Mouse (Mus musculus): ENCODE data around the gene Bach2. TPM values are rescaled to one million over a fixed set of nuclear protein-coding genes. Genes with fewer than 3 reads are reported as not detected.

Bach2 gene
- total RNA-seq, 2 experiments from 2014 or later, result 20.8 to 25.8 TPM

GRCm38 (mm10) chr4:32342269-32342668 is 103.7 kb downstream of the Bach2 start:
- no peak overlapping the region for H3K27ac ChIP-seq
- intact Hi-C loops (cut with DNase I), result no loop called here
- peak; percentile 18 for TF ChIP-seq CTCF (IDR thresholded peaks at IDR 0.05)

GRCm38 (mm10) chr4:32343256-32344165 is 104.9 kb downstream of the Bach2 start:
- no peak overlapping the region; the same call in 1 of the 2 replicates for H3K27ac ChIP-seq
- DNase-seq (ENCODE audit: extremely low spot score in 1 of 2, low spot score in 2 of 2), result no peak
- no peak for TF ChIP-seq CTCF (IDR thresholded peaks at IDR 0.05)
- intact Hi-C loops (cut with DNase I), result no loop called here
- H3K4me3 ChIP-seq, result no peak overlapping the region

More at GRCm38 (mm10) chr4:32342269-32342668, 103.7 kb downstream of the Bach2 start:
- no peak for DNase-seq (ENCODE audit: extremely low spot score in 1 of 2, low spot score in 2 of 2)
- H3K4me3 ChIP-seq, result no peak overlapping the region

DNA sequence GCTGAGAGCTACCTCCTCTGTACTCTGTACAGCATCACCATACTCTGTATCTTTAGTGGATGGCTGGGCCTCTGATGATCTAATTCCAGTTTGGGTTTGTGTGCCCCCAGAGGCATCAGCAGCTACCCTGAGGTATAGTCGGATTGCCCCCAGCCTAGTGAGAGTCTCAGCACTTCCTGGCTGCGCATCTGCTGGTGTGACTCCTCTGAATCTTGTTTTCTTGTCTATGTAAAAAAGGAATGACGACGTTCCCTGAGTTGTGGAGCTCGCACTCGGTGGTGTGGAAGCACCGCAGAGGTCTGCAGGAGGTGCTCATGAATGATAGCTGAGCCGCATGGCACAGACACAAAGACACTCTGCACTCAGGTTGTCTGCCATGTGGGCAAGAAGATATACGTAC is 105.7 kb downstream of the Bach2 start:
- DNase-seq (ENCODE audit: extremely low spot score in 1 of 2, low spot score in 2 of 2), result no peak
- Histone ChIP-seq H3K27ac (no peak overlapping the region), H3K4me3 (no peak overlapping the region)
- TF ChIP-seq CTCF (IDR thresholded peaks at IDR 0.05), result no peak
- intact Hi-C loops (cut with DNase I), result no loop called here

- H3K27ac ChIP-seq, result no peak overlapping the region
- no peak overlapping the region for H3K4me3 ChIP-seq
- no peak for TF ChIP-seq CTCF (IDR thresholded peaks at IDR 0.05)
- no peak for DNase-seq (ENCODE audit: extremely low spot score in 1 of 2, low spot score in 2 of 2)
- intact Hi-C loops (cut with DNase I), result no loop called here
Observed at GRCm38 (mm10) chr4:32347202-32347601, 108.6 kb downstream of the Bach2 start.

DNA sequence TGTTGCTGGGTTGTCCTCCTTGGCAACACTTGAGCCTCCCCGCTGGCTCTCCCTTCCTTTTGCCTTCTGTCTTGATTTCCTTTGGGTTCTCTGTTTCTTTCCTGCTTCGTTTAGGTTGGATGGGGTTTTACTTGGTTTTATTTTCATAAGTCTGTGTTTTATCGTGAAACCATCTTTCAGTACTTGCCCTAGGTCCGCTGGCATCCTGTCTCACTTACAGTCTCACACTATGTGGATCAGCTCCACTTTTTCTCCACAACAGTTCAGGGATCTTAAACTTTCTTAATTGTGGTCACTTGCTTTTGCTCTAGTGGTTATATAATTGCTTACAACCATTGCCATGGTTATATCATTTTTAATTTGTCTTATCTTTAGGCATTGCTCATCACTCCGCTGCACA is 109.1 kb downstream of the Bach2 start:
- H3K27ac ChIP-seq, result no peak overlapping the region
- no peak for TF ChIP-seq CTCF (IDR thresholded peaks at IDR 0.05)
- intact Hi-C loops (cut with DNase I), result no loop called here

GRCm38 (mm10) chr4:32349361-32349760 is 110.8 kb downstream of the Bach2 start:
- intact Hi-C loops (cut with DNase I), result no loop called here
- no peak for TF ChIP-seq CTCF (IDR thresholded peaks at IDR 0.05)
- H3K27ac ChIP-seq, result no peak overlapping the region

More for the DNA sequence above, 109.1 kb downstream of the Bach2 start:
- DNase-seq (ENCODE audit: extremely low spot score in 1 of 2, low spot score in 2 of 2), result no peak
- H3K4me3 ChIP-seq, result no peak overlapping the region

GRCm38 (mm10) chr4:32351236-32351635 is 112.6 kb downstream of the Bach2 start:
- no peak for DNase-seq (ENCODE audit: extremely low spot score in 1 of 2, low spot score in 2 of 2)
- TF ChIP-seq CTCF (IDR thresholded peaks at IDR 0.05), result no peak
- H3K27ac ChIP-seq, result peak overlapping the region; percentile 19; the same call in 1 of the 2 replicates
- H3K4me3 ChIP-seq, result no peak overlapping the region
- intact Hi-C loops (cut with DNase I), result no loop called here

More at GRCm38 (mm10) chr4:32349361-32349760, 110.8 kb downstream of the Bach2 start:
- no peak overlapping the region for H3K4me3 ChIP-seq
- no peak for DNase-seq (ENCODE audit: extremely low spot score in 1 of 2, low spot score in 2 of 2)

DNA sequence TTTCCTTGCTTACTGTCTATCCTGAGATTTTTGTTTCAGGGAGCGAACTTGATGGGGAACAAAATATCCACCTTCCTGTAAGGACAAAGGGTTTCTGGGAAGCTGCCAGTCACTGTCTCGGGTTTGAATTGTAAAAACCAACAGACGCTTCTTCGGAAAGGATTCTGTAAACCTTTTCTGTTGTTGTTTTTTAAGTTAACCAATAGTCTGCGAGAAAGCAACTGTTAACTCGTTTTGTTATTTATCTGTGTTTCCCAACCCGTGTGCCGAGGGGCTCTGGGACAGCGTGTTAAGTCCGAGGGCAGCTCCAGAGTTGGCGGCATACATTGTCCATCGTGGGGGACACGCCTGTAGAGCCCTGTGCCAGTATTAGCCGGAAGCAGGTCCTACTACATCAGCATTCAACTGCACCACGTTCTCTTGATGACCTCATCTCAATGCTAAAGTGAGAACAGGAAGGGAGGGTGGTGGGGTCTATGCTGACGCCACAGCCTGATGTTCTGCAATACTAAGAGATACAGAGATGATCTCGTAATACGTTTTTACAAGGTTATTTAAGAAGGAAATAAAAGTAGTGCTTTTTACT is 113.2 kb downstream of the Bach2 start:
- no peak for TF ChIP-seq CTCF (IDR thresholded peaks at IDR 0.05)
- H3K27ac ChIP-seq, result peak overlapping the region; percentile 42; the same call in 1 of the 2 replicates
- H3K4me3 ChIP-seq, result no peak overlapping the region
- intact Hi-C loops (cut with DNase I), result no loop called here
- DNase-seq (ENCODE audit: extremely low spot score in 1 of 2, low spot score in 2 of 2), result no peak

DNA sequence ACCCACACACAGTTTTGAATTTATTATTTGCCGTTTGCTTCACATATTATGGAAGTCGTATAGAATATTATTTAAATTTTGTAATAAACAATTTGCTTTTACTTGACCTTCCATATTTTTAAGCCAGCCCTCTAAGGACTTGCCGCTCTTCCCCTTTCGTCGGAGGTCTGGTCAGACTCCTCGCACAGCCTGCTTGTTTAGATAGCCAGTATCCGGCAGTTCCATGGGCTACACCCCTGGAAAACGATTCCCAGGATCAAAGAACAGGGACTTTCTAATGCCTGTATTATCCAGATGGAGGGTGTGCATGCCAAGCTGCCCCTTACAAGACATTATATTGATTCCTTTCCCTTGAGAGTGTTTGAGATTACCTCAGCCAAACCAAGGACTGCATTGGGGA is 113.8 kb downstream of the Bach2 start:
- DNase-seq (ENCODE audit: extremely low spot score in 1 of 2, low spot score in 2 of 2), result no peak
- Histone ChIP-seq H3K27ac (peak overlapping the region; percentile 30; the same call in 1 of the 2 replicates), H3K4me3 (no peak overlapping the region)
- intact Hi-C loops (cut with DNase I), result no loop called here
- TF ChIP-seq CTCF (IDR thresholded peaks at IDR 0.05), result no peak

DNA sequence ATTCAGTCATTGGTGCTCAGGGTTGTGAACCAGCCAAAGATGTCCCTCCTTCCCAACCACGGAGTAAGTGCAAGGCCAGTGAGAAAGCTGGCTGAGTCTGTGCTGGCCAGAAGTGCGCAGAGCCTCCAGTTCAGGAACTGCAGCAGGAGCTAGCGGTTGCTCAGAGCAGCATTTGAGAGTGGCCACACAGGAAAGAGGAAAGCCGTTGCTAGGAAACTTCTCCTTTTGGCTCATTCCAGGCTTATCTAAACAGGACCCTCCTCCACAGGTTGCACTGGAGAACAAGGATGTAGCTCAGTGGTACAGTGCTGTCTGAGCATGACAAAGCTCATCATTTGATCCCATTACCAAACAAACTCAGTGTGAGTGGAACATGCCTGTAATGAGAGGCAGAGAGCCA is 114.2 kb downstream of the Bach2 start:
- no peak for DNase-seq (ENCODE audit: extremely low spot score in 1 of 2, low spot score in 2 of 2)
- H3K4me3 ChIP-seq, result no peak overlapping the region
- no peak for TF ChIP-seq CTCF (IDR thresholded peaks at IDR 0.05)
- peak overlapping the region; percentile 30; the same call in 1 of the 2 replicates for H3K27ac ChIP-seq
- intact Hi-C loops (cut with DNase I), result no loop called here

- no peak for DNase-seq (ENCODE audit: extremely low spot score in 1 of 2, low spot score in 2 of 2)
- Histone ChIP-seq H3K27ac (no peak overlapping the region), H3K4me3 (no peak overlapping the region)
- intact Hi-C loops (cut with DNase I), result no loop called here
- TF ChIP-seq CTCF (IDR thresholded peaks at IDR 0.05), result no peak
Observed at GRCm38 (mm10) chr4:32355935-32356617, 117.5 kb downstream of the Bach2 start.
